Mouse (Mus musculus) urinary bladder, adult 18-20 months (tissue): ENCODE measurements around the gene Il31.
"Not testable (repeated sequence)": the region's sequence is repeated elsewhere in the genome, so short reads cannot be mapped to it uniquely, and the experiment has no call there.

ENCODE experiments used
- DNase-seq, 2 experiments: peaks; one replicate each; pipeline ENCODE4 v3.0.0; 2022; ENCODE audit warnings: low spot score in 2 of 2, mixed read lengths in 2 of 2

Gene Il31

DNA sequence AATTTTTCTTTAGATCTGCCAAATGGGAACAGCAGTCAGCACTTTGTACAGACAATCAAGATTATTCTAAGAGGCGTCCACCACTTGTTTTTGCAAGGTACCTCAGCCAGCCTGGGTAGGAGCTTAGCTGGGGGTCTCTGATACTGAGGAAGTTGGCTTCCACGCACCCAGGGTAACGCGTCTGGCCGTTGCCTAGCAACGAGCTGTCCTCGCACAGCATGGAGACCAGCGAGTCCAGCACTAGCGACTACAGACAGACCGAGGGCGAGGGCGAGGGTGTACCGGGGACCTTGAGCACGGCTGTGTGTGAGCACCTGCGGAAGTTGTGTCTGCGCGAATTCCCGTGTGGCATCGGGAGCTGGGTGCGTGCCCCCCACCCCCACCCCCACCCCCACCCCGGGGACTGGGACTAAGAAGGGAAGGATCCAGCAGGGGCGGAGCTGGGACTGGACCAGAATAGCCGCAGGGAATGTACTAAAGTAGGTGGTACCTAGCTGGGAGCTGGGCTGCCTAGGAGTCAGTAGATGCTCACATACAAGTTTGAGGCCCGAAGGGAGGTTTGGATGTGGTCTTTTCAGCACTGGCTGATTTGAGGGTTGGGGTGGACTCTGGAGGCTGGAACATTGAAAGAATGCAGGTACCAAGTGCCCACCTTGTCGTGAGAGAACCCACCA is at the start of gene Il31, which contains the start of gene Lrrc43:
Il31 (minus strand) TSS at position 378 of the 674 bp plus-strand sequence.
Lrrc43 (plus strand) TSS at position 194 of the 674 bp plus-strand sequence.
- DNase-seq = no peak

DNA sequence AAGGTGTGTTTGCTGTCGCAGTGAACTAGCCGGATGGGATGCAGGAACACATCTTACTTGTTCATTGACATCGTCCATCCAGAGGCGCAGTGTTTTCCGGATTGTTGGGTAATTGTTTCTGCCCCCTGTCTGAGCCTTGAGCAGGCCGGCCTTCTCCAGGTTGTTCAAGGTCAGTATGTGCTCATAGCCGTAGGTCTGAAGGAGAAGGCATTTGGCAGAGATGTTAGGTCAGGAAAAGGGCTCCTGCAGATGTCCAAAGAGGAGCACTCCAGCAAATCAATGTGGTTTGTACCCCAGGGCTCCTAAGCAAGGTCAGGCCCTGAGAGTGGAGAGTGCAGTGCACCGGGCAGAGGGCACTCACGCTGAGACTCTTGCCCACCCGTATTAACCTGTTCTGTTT is 44.5 kb upstream of the Il31 start:
- no peak for DNase-seq

DNA sequence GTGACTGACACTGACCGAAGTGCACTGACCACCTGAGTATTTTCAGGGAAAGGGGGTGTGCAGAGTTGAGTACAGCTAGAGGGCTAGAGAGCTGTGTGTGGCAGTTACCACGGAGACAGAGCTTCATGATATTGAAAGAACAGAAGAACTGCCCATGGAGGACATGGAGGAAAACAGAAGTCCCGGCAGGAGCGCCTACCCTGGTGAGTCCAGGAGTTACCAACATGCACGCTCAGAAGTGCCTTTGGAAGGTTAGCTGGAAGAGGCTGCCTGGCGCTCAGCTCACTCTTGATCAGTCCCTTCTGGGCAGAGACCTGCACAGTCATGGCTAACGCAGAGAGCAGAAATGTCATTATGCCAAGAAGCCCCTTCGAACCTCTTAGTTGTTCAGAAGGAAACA is 40.8 kb upstream of the Il31 start:
- DNase-seq = no peak

DNA sequence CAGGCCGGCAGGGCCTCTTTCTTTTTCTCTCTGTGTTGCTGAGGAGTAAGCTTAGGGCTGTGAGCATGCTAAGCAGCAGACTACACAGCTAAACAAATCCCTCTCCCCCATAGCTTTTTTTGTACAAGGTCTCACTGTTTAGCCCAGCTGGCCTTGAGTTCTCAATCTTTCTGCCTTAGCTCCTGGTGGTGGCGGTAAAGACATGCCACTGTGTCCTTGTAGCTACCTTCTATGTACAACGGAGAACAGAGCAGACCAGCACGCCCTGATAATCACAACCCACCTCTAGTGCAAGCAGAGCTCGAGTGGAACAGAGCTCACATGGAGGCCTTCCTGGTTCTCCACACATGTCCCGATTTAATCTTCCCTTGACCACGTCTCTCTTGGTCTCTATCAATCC is 39.4 kb upstream of the Il31 start:
- DNase-seq = no peak

DNA sequence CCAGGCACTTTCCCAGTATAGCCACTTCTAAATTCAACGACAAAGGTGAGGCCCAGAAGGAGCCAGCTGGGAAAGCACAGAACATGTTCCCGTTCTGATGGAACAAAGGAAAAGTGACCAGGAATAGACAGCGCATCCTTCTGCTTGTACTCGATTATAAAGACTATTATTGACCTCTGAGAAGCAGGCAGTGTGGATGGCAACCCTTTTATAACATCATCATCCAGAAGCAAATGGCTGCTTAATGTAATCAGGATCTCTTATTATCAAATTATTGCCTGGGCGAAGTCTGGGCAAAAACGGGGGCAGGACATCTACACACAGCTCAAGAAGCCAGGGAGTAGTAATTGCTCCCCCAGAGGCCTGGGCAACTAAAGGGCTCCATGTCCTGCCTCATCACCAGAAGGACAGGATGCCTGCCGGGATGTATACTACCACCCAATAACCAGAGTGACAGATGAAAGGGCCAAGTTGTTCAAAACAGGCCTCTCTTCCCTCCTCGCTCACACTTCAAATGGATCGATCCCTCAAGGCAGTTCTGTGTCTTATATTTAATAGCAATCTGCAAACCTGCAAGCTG is 36.7 kb upstream of the Il31 start:
- DNase-seq = no peak

DNA sequence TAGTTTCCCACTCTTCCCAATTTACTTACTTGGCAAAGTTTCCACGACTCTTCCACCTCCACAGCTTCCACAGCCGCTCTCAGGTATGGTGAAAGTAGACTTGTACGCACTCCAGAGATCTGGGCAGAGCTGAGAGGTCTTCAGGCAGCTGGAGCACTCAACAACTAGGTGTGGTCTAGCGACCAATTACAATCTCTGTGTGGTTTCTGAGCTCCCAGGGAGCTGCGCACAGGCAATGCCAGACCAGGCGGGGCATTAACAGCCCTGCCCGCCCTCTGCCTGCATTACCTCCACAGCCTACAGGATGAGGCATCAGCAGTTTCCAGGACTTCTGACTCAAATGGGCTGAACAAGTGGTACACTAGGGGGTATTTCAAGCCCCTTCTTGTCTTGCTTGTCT is 36.0 kb upstream of the Il31 start, which contains the start of gene Gm49027:
Gm49027 (minus strand) TSS at position 208 of the 400 bp plus-strand sequence.
- DNase-seq = no peak

DNA sequence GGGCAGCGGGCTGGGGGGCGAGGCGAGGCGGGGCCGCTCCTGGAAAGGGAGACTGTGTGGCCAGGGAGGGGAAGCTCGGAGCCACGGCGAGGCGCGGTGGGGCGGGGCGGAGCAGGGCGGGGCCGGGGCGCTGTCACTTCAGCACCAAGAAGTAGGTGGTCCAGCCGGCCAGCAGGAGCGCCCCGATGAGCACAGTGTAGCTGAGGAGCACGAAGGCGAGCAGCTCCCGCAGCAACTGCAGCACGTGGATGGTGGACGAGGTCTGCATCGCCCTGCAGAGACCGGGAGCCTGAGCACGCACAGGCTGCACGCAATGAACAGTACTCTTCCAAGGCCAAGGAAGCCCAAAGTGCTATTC is 35.1 kb upstream of the Il31 start:
- no peak for DNase-seq

DNA sequence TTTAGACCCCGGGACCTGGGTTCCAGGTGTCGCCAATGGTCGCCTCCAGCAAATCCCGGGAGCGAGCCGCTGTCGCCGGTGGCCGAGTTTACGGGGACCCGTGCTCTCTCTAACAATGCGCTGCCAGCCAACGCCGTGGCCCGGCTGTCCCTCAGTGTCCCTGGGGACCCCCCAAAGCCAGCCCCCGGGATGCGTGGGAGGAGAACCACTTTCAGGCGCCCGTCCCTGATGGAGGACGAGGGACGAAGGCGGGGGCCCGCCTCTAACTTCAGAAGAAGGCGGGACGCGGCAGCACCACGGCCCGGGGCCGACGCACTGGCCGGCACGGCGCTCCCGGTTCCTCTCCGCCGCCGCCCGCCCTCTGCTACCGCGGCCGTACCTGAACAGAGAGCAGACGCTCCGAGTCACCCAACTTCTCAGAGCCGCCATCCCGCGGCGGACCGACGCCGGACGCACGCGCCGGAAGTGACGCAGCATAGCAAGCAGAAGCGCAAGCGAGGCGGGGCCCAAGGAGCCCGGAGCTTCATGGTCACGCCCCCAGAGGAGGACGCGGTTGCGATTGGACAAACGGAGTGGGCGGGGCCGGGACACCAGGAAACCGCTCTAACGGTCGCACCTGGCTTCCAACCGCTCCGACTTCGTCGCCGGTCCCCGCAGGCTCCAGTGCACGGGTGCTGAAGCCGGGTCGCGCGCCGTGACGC is 34.6 kb upstream of the Il31 start, which contains the start of gene Diablo:
Diablo (minus strand) TSS at position 485 of the 701 bp plus-strand sequence.
- peak; percentile 95 to 98 for DNase-seq

DNA sequence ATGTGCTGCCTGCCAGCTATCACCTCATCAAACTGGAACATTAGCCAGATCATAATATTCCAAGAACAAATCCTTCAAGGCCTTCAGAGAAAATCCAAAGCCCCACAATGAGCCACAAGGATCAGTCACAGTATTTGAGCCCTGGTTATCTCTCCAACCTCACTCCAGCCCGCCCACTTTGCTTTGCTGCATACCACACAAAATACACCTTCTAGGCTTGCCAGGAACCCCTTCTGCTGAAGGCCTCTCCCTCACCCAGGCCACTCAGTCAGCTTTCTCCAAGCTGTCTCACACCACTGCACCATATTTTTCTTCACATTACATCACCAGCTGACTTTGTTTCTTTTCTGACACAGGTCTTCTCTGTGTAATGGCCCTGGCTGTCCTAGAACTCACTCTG is 32.9 kb upstream of the Il31 start:
- no peak for DNase-seq

DNA sequence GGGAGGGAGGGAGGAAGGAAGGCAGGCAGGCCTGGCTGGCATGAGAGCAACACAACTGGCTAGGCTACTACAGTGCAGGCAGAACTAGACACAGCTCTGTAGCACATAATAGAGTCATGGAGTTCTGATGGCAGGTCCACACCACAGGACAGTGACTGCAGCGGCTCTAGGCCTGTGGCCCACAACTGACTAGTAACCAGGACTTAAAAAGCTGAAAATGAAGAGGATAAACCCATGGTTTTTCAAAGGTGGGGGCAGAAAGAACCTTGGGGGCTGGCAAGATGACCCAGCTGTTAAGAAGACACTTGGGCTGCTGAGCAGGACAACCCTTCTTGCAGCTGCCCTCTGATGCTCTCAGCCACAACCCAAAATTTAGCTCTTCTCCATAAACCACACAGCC is 32.3 kb upstream of the Il31 start:
- no peak for DNase-seq

DNA sequence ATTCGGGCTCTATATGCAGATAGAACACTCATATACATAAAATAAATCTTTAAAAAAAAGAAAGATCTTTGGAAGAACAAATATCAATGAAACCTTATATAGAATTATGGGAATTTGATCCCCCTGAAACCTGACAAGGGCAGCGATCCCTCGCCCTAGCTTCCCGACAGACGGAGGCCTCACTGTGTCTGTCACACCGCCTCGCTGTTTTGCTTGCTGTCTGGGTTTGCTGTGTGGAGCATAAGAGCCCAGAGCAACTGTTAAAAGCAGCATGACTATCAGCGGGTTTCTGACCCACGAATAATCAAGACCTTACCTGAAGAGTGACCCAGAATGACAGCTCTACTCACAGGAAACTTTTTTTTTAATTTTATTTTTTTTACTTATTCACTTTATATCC is 31.4 kb upstream of the Il31 start:
- DNase-seq = no peak

DNA sequence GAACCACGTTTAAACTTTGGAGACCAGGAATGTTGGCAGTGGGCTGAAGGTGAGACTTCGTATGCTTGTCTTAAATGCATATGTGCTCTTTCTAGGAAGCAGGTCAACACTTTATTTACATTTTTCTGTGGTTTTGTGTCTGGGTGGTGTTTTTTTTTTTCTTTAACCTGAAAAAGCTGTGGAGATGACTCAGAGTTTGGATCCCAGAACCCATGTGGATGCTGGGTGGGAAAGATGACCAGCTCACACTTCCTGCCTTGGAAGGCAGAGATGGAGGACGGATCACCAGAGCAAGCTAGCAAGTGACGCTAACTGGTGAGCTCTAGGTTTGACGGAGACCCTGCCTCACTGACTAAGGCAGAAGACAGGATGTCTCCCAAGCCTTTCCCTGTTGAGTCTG is 25.6 kb upstream of the Il31 start:
- DNase-seq = no peak

DNA sequence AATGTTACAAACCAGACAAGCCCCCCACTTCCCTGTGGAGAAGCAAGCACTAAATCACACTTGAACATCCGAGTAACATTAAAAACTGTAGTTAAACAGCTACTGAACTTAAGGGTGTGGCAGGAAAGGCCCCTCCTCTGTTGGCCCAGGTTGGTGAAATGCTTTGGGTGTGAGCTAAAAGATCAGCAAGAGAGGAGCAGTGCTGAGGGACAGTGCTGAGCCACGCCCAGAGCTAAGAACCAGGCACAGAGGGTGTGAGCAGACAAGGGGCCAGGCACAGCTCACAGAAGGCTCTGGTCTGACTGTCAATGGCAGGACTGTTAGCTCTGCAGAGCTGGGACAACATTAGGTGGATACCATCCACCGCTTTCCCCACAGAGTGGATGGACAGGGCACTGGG is 22.8 kb upstream of the Il31 start:
- no peak for DNase-seq

DNA sequence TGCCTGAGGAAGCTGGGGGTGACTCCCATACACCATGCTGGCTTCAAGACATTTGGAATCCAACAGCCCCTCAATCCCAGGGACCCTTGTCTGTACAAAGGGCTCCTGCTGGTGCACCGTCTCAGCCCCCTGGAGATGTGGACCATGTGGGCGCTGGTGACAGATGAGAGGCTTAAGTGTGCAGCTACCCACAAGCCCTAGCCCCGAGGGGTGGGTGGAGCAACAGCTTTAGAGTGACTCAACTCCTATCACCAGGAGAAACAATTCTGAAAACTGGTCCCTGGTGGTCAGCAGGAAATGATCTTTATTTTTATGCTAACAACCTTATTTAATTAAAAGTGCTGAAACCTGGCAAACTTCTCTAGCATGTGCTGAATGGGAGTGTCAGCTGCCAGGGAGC is 22.1 kb upstream of the Il31 start:
- DNase-seq = not testable (repeated sequence)

DNA sequence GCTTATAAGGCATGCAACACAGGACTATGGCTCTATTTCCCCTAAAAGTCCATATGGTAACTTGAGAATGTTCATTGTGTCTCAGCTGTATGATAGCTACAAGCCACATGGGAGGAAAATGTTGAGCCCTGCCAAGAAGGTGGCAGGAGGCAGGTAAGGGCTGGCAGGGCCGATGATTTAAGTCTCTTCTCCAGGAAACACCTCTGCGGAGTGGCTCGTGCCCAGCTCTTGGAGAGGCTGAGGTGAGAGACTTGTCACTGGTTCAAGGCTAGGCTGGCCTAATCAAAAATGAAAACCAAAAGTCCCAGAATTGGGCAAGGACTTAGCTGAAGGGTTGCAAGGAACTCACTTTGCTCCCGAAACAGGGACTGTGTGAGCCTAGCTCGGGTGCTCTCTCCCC is 20.9 kb upstream of the Il31 start, which contains the start of gene B3gnt4:
B3gnt4 (plus strand) TSS at position 301 of the 400 bp plus-strand sequence.
- DNase-seq = no peak

DNA sequence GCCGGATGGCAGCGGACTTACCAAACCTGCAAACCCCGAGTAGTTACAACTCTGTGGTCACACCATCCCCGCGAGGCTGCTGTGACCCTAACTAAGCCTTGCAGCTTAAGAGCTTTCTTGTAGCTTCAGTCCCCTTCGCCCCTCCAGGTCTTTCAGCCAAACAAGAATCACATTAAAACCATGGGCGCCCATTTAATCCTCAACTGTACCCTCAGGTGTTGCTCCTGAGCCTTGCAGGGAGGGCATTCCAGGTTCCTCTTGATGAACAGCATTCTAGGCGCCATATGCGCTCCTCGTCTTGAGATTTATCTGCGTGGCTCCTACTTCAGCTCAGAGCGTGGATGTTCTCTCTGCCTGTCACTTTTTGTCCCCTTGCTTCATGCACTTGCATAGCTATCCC is 19.6 kb upstream of the Il31 start:
- no peak for DNase-seq

DNA sequence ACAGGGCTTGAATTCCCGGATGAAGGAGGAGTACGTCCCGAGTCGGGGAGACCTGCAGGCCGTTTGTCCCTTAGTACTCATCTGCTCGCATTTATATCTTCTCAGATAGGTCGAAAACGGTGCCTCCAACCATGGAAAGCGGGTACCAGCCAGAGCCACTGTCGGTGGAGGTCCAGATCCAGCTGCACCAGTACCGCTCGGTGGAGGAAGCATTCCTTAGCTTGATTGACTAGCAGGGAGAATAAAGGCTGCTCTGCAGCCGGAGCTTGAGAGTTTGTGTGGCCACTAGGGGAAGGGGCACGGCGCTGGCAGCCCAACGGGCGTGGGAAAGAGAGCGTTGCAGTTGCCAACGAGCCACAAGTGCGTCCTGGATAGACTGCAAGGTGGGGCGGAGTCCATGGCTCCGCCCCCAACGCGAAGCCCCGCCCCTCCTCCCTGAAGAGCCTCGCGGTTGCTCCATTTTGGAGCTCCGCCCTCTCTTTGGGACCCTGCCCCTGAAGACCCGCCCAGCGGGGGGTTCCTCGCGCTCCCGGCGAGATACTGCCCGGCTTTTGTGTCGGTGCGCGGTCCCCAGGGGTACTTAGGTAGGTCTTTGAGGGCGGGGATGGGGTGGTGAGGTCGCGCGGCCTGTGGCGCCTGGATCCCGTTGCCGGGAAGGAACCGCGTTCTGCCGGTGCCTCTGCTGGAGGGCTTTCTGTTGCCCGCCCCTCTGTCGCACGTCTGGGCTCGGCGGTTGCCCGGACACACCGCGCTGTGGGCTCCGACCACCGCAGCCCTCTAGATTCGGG is 18.8 kb upstream of the Il31 start:
- peak; percentile 68 to 75 for DNase-seq

DNA sequence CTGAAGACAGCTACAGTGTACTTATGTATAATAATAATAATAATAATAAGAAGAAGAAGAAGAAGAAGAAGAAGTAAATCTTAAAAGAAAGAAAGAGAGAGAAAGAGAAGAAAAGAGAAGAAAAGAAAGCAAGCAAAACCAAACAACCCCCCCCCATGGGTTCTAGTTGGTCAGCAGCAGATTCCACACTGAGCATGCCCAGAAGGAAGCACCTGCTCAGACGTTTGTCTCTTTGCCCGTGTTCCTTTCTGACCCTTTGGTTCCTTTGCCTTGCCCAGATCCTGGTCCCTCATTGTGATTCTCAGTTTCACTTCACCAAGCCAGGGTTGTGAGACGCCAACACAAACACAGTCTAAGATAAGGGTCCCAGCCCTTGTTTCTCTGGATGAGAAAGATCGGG is 12.7 kb upstream of the Il31 start:
- no peak for DNase-seq

DNA sequence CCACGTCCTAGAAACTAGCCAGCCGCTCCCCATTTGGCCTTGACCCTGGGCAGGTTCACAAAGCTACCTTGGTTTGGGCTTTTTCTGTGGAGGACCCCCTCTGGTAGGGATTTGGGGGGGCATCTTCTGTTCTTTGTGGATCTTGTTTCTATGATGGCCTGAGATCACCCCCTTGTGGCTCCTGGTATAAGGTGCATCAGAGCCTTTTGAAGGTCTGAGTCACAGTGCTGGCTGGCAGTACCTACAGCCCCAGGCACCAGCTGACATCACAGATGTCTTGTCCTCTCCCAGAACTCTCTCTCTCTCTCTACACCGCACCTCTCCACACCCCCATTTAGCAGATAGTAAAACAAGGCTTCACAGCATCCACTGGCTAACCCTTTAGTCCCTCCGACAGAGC is 10.4 kb upstream of the Il31 start:
- no peak for DNase-seq

DNA sequence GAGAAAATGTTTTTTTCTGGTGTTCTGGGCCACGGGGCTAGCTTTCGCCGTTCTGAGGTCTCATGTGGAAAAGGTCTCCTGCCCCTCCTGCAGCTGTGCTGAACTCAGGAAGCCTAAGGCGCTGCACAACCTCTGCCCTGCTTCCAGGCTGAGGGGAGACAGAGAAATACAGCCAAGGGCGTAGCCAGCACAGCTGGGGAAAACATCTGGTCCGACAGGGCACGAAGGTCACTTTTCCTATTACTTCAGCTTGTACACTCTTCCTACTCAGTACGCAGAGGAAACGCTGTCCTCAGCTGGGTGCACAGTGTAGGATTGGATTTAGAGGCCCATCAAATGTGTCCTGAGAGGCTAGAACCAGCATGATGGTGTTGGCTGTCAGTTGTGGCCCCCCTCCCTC is 646 bp upstream of the Il31 start:
- DNase-seq = no peak

DNA sequence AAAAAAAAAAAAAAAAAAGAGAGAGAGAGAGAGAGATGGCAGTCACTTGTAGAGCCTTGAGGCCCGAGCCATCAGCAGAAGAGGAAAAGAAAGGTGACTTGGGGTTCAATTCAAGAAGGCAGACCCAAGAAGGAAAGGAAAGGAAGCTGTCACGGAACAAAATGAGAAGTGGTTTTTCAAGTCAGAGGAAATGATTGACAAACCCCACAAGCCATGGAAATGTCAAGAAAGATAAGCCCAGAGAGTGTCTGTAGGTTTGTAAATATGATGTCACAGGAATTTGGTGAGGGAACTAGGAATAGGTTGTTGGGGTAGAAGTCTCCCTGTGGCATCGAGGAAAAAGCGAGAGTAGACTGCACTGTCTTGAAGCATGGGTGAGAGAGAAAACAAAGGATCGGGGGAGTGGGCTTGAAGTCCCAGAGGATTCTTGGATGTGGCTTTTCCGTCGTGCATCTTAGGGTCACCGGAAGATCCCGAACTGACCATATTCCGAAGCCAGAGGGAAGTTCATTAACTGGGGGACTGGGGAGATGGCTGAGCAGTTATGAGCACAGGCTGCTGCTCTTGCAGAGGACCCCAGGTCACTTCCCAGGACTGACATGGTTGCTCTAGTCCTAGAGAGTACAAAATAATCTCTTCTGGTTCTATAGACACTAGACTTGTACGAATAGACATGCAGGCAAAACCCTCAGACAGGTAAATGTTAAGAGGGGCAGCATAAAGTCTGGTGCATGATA is 1.5 kb downstream of the Il31 start:
- DNase-seq = no peak
